Mouse (Mus musculus): ENCODE measurements at regions not wholly inside any gene's neighbourhood (a gene's known extent, or its start where the extent isn't known, plus 50 kb on each side); places are given as distances from the start of the nearest gene placed in this dataset.

DNA sequence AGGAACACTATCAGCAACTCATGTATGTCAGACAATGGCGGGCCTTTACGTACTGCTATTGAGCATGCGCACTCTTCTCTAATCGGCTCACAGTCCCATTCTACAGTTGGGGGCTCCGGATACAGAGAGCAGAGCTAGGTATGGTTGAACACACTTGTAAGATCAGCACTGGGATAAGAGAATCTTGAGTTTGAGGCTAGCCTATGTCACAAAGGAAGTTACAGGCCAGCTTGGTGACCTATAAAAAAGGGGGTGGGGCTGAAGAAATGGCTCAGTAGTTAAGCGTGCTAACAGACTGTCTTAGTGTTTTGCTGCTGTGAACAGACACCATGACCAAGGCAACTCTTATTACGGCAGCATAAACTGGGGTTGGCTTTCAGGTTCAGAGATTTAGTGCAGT is 79.4 kb upstream of the Rap1b start:
- TF ChIP-seq CTCF (IDR thresholded peaks at IDR 0.05; ENCODE audit: low read depth, low read length) (no peak), POLR2A (IDR thresholded peaks at IDR 0.05; ENCODE audit: extremely low read depth, insufficient read depth, low read length) (no peak)
